Mouse (Mus musculus) liver, embryonic 15.5 days (tissue): ENCODE results near the gene C2cd2. TPM values are rescaled to one million over a fixed set of nuclear protein-coding genes. Genes with fewer than 3 reads are reported as not detected.

Experiments
- ATAC-seq: fragments of 200-750 bp; cut with Nextera tagmentation; 2 replicates; pipeline ENCODE4 v1.8.0; 2017; ENCODE audit warnings: moderate number of reproducible peaks, mild to moderate bottlenecking, moderate library complexity; ENCODE audit not compliant: insufficient read depth
- H3K27ac ChIP-seq: fragments of 300-500 bp; sonication (generic); replicated peaks from 2 replicates; pipeline ENCODE4 v1.5.1; 2015; ENCODE audit warnings: mild to moderate bottlenecking, inconsistent platforms
- H3K27me3 ChIP-seq: fragments of 300-500 bp; sonication (generic); 2 replicates; pipeline ENCODE4 v1.6.1; 2015; ENCODE audit warnings: mild to moderate bottlenecking, inconsistent platforms
- H3K36me3 ChIP-seq: fragments of 300-500 bp; sonication (generic); replicated peaks from 2 replicates; pipeline ENCODE4 v1.6.1; 2015; ENCODE audit warnings: moderate library complexity, mild to moderate bottlenecking, inconsistent platforms
- H3K4me1 ChIP-seq: fragments of 300-500 bp; sonication (generic); replicated peaks from 2 replicates; pipeline ENCODE4 v1.6.1; 2015; ENCODE audit warnings: inconsistent platforms
- H3K4me2 ChIP-seq: fragments of 300-500 bp; sonication (generic); 2 replicates; pipeline ENCODE4 v1.6.1; 2015; ENCODE audit warnings: moderate library complexity, mild to moderate bottlenecking, inconsistent platforms
- H3K4me3 ChIP-seq: fragments of 300-500 bp; sonication (generic); replicated peaks from 2 replicates; pipeline ENCODE4 v1.5.1; 2015; ENCODE audit warnings: mild to moderate bottlenecking, inconsistent platforms
- H3K9ac ChIP-seq: fragments of 300-500 bp; sonication (generic); 2 replicates; pipeline ENCODE4 v1.6.1; 2015; ENCODE audit warnings: moderate library complexity, mild to moderate bottlenecking, inconsistent platforms
- H3K9me3 ChIP-seq: fragments of 300-500 bp; sonication (generic); replicated peaks from 2 replicates; pipeline ENCODE4 v1.6.1; 2016; ENCODE audit warnings: inconsistent platforms
- WGBS: fragments of 180-500 bp; shearing (Covaris S2); methylation state at CpG from one replicate; pipeline ENCODE4 v1.1.7; 2015; ENCODE audit warnings: mixed read lengths; ENCODE audit not compliant: insufficient replicate concordance; 5-methylcytosine and 5-hydroxymethylcytosine counted together
- microRNA-seq: library from miRNA; unstranded; fragments of <30 nt; microRNA quantifications from one replicate; pipeline ENCODE4, GENCODE M21; 2016
- polyA plus RNA-seq: library from polyadenylated mRNA; unstranded; fragments of >200 nt; fragmentation: Nextera tagmentation; extraction: Ambion mirVana; gene quantifications from 2 replicates; pipeline ENCODE4 v1.2.1, GENCODE M21; 2015

C2cd2 gene
- polyA plus RNA-seq, 1 experiment from 2014 or later, result 6.0 TPM

DNA sequence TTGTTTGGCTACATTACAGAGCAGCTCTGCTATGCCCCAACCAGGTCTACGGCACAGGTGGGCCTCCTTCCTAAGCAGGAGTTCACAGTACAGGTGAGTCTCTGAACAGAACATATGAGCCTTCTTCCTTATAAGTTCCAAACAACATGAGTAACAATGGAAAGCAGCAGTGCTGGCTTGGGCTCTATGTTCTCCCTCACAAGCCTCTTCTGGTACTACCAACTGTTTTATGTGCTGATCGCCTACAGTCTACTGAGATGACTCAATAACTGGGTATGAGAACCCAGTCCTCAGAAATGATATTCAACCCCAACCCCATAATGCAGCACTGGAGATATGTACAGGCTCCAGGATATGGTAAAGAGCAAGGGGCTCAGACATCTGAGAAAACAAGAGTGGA lies 148.3 kb downstream of the C2cd2 start:
- H3K4me1 ChIP-seq, result no peaks in the 10 kb centered on the region
- whole genome bisulfite sequencing, result 79% methylated on average over 2 of the region's 2 CpGs
- H3K4me2 ChIP-seq, result no peak overlapping the region
- no peak overlapping the region for H3K27ac ChIP-seq
- no peaks in the 10 kb centered on the region for H3K27me3 ChIP-seq
- no peak overlapping the region for H3K4me3 ChIP-seq
- H3K36me3 ChIP-seq, result peaks cover 75% of the 10 kb centered on the region
- H3K9me3 ChIP-seq, result no peaks in the 10 kb centered on the region
- no peak overlapping the region for H3K9ac ChIP-seq
- ATAC-seq, result no peak

GRCm38 (mm10) chr16:97808881-97809280 lies 153.5 kb downstream of the C2cd2 start:
- Histone ChIP-seq H3K4me3 (no peak overlapping the region), H3K9me3 (no peaks in the 10 kb centered on the region), H3K4me2 (no peak overlapping the region), H3K27ac (no peak overlapping the region), H3K27me3 (no peaks in the 10 kb centered on the region), H3K9ac (no peak overlapping the region), H3K4me1 (no peaks in the 10 kb centered on the region), H3K36me3 (peaks cover 81% of the 10 kb centered on the region)
- ATAC-seq, result no peak
- 73% methylated on average over 3 of the region's 3 CpGs for WGBS

DNA sequence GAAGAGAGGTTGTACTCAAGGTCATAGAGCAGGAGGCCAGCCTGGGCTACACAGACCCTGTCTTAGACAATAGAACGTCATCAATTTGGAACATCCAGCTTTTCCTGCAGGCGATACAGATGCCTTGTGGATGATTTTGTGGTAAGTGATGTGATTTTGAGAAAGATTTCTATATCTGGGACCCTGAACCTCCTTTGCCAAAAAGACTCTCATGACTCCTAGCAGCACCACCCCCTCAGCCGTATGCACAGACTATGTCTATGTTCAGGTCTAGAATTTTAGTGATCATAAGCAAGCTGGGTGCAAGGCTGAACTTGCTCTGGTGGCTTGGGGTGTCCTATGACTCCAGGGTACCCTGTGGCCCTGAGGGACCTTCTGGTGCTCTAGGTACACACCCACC lies 156.8 kb downstream of the C2cd2 start:
- no peak overlapping the region for H3K4me3 ChIP-seq
- H3K4me2 ChIP-seq, result no peak overlapping the region
- no peaks in the 10 kb centered on the region for H3K9me3 ChIP-seq
- H3K4me1 ChIP-seq, result no peaks in the 10 kb centered on the region
- H3K27me3 ChIP-seq, result no peaks in the 10 kb centered on the region
- ATAC-seq, result no peak
- peaks cover 72% of the 10 kb centered on the region for H3K36me3 ChIP-seq
- no peak overlapping the region for H3K9ac ChIP-seq
- WGBS, result 83% methylated on average over 3 of the region's 3 CpGs
- H3K27ac ChIP-seq, result no peak overlapping the region

Small RNAs within 50 kb of the gene (microRNA-seq; reads per million reads assigned to microRNA genes)
- not detected for gene Mir6964

Other genes with a start within 250 kb of the C2cd2 start
- 3.2 and 3.4 TPM in 2 replicates for gene Ripk4, start 198.8 kb downstream of the C2cd2 start, polyA plus RNA-seq
- gene Prdm15, start 110.7 kb downstream of the C2cd2 start, polyA plus RNA-seq, result 2.7 TPM in 2 replicates
- 3.3 and 3.8 TPM in 2 replicates for gene Zbtb21, start within 50 bp of the C2cd2 start, polyA plus RNA-seq
- 9.8 and 11.0 TPM in 2 replicates for gene B230307C23Rik, start 34.7 kb upstream of the C2cd2 start, polyA plus RNA-seq
- gene A630089N07Rik, start 119.9 kb upstream of the C2cd2 start, polyA plus RNA-seq, result 7.3 and 7.9 TPM in 2 replicates